Mouse (Mus musculus) urinary bladder, postnatal 25 days (tissue): ENCODE measurements around the gene Slc27a2.

Source experiments
- DNase-seq: peaks from one replicate; pipeline ENCODE4 v3.0.0; 2022; ENCODE audit warnings: low spot score

Slc27a2 gene

GRCm38 (mm10) chr2:126553291-126553639 is 1.1 kb downstream of the Slc27a2 start:
- DNase-seq, result no peak

- DNase-seq, result no peak
Measured at GRCm38 (mm10) chr2:126555533-126555932, 3.3 kb downstream of the Slc27a2 start.

GRCm38 (mm10) chr2:126560094-126560493 is 7.9 kb downstream of the Slc27a2 start:
- no peak for DNase-seq

GRCm38 (mm10) chr2:126563411-126564105 is 11.4 kb downstream of the Slc27a2 start:
- no peak for DNase-seq

- no peak for DNase-seq
Measured at GRCm38 (mm10) chr2:126572163-126572562, 20.0 kb downstream of the Slc27a2 start.

GRCm38 (mm10) chr2:126572747-126573146 is 20.5 kb downstream of the Slc27a2 start:
- no peak for DNase-seq

- no peak for DNase-seq
Measured at GRCm38 (mm10) chr2:126575391-126576176, 23.4 kb downstream of the Slc27a2 start.

GRCm38 (mm10) chr2:126577362-126577761 is 25.2 kb downstream of the Slc27a2 start:
- DNase-seq, result no peak

- no peak for DNase-seq
Measured at GRCm38 (mm10) chr2:126579282-126579681, 27.1 kb downstream of the Slc27a2 start.

- DNase-seq, result no peak
Measured at GRCm38 (mm10) chr2:126583960-126584359, 31.8 kb downstream of the Slc27a2 start.

GRCm38 (mm10) chr2:126584621-126585369 is 32.6 kb downstream of the Slc27a2 start:
- DNase-seq, result no peak

GRCm38 (mm10) chr2:126587468-126587867 is 35.3 kb downstream of the Slc27a2 start:
- no peak for DNase-seq

- DNase-seq, result no peak
Measured at GRCm38 (mm10) chr2:126591304-126591703, 39.1 kb downstream of the Slc27a2 start.

- peak; percentile 71 for DNase-seq
Measured at GRCm38 (mm10) chr2:126593831-126594610, 41.8 kb downstream of the Slc27a2 start.

GRCm38 (mm10) chr2:126596347-126597072 is 44.3 kb downstream of the Slc27a2 start:
- DNase-seq, result no peak

GRCm38 (mm10) chr2:126597279-126598241 is 45.4 kb downstream of the Slc27a2 start:
- no peak for DNase-seq

GRCm38 (mm10) chr2:126598359-126598758 is 46.2 kb downstream of the Slc27a2 start:
- no peak for DNase-seq

GRCm38 (mm10) chr2:126599005-126599404 is 46.8 kb downstream of the Slc27a2 start:
- no peak for DNase-seq

GRCm38 (mm10) chr2:126600533-126600932 is 48.3 kb downstream of the Slc27a2 start:
- DNase-seq, result no peak
